Comparison of ENCODE assay signal across 8 mouse cellular contexts in genomic region chr14:7943101-7943800, GRCm38 (mm10). TPM values are rescaled to one million over a fixed set of nuclear protein-coding genes. Genes with fewer than 3 reads are reported as not detected.
A peak's percentile ranks its signal among the peaks of the same experiment; 100 is the strongest.
DNase-seq lines count a peak whose midpoint lies in the region; ATAC-seq and TF ChIP-seq lines count a peak whose summit lies in the region.
"Had no signal": no experiment of that assay in that cellular context is flagged by ENCODE, and none has a peak within 500 bp of the region (broad histone marks: within the 10 kb centered on the region; RNA-seq: fewer than 3 reads in every experiment).

No protein-coding gene starts in this region.

- H3K27ac ChIP-seq in neural tube, embryonic 13.5 days (replicated peaks) = peak overlapping the region; percentile 28; the same call in 1 of the 2 replicates
- H3K27ac ChIP-seq in liver, postnatal 0 days (ENCODE audit: low read depth) = no peak overlapping the region

- no peak for TF ChIP-seq CTCF in liver, postnatal 0 days (IDR thresholded peaks at IDR 0.05; ENCODE audit: low read depth)

- H3K4me1 ChIP-seq in neural tube, embryonic 13.5 days (replicated peaks) = peaks cover 18% of the 10 kb centered on the region; the same call in 1 of the 2 replicates
- peaks cover 8% of the 10 kb centered on the region for H3K4me1 ChIP-seq in liver, postnatal 0 days (ENCODE audit: insufficient read depth)

- intact Hi-C loops in heart, postnatal 14 days (cut with DNase I) = no loop called here
- intact Hi-C loops in left cerebral cortex, postnatal 14 days (cut with DNase I) = loop anchor here (5.0 to 10.0 kb wide), 2 partner anchors 48 to 126 kb away; partner anchors contain the start of gene Flnb

- H3K36me3 ChIP-seq in neural tube, embryonic 13.5 days = peaks cover 75% of the 10 kb centered on the region
- peaks cover 5% of the 10 kb centered on the region; the same call in 1 of the 2 replicates for H3K36me3 ChIP-seq in liver, postnatal 0 days (replicated peaks; ENCODE audit: insufficient read depth, low read length)

- no peak for ATAC-seq in neural tube, embryonic 13.5 days (ENCODE audit: low read depth)
- 0 out of 2 replicates have a peak, but pooled peaks have one; percentile 17 for ATAC-seq in liver, postnatal 0 days

- H3K4me3 ChIP-seq in neural tube, embryonic 13.5 days = no peak overlapping the region
- no peak overlapping the region for H3K4me3 ChIP-seq in liver, postnatal 0 days (ENCODE audit: low read depth, low read length)

- 74% methylated on average over 7 of the region's 7 CpGs for WGBS in neural tube, embryonic 13.5 days
- 60% methylated on average over 7 of the region's 7 CpGs for WGBS in liver, postnatal 0 days (ENCODE audit: insufficient replicate concordance)

- no peak for TF ChIP-seq EP300 in liver, postnatal 0 days (IDR thresholded peaks at IDR 0.05; ENCODE audit: low read depth)

- no peaks in the 10 kb centered on the region for H3K27me3 ChIP-seq in neural tube, embryonic 13.5 days
- no peaks in the 10 kb centered on the region for H3K27me3 ChIP-seq in liver, postnatal 0 days (ENCODE audit: insufficient read depth, low read length)

- H3K9ac ChIP-seq in neural tube, embryonic 13.5 days = no peak overlapping the region
- H3K9ac ChIP-seq in liver, postnatal 0 days (replicated peaks) = no peak overlapping the region

- H3K9me3 ChIP-seq in neural tube, embryonic 13.5 days = no peaks in the 10 kb centered on the region
- H3K9me3 ChIP-seq in liver, postnatal 0 days (ENCODE audit: low read length) = no peaks in the 10 kb centered on the region

- DNase-seq in neural tube, embryonic 10.5 days (ENCODE audit: extremely low spot score, low spot score) = no peak
- DNase-seq in cerebellum, adult 9-11 months = peak; percentile 48
- DNase-seq in heart, postnatal 14 days = peak; percentile 41 to 46
- DNase-seq in liver, postnatal 0 days = no peak
- no peak for DNase-seq in T-cell, adult 2 months (ENCODE audit: low spot score)
- no peak for DNase-seq in left cerebral cortex, postnatal 14 days (ENCODE audit: low spot score in 2 of 2)

- no peak overlapping the region for H3K4me2 ChIP-seq in neural tube, embryonic 13.5 days
- no peak overlapping the region for H3K4me2 ChIP-seq in liver, postnatal 0 days (ENCODE audit: low read depth, low read length)

RNA-seq across cellular contexts. Expression of gene Gm45521, which starts 13.8 kb away (rescaled TPM):
- polyA plus RNA-seq in neural tube, embryonic 13.5 days (2015; fragmentation: Nextera tagmentation; extraction: Ambion mirVana) = 0.31 TPM in 1 of 2 replicates, not detected in the other
- total RNA-seq in heart, postnatal 14 days (2021) = not detected
- not detected in 2 replicates for polyA plus RNA-seq in liver, postnatal 0 days (2015; fragmentation: Nextera tagmentation; extraction: Ambion mirVana)
- not detected for total RNA-seq in left cerebral cortex, postnatal 14 days (2021)
- polyA plus RNA-seq: neural tube, embryonic 11.5 days had no signal

RNA-seq across cellular contexts. Expression of gene Dnase1l3, which starts 51.1 kb away (rescaled TPM):
- 0.06 and 0.12 TPM in 2 replicates for polyA plus RNA-seq in neural tube, embryonic 13.5 days (2015; fragmentation: Nextera tagmentation; extraction: Ambion mirVana)
- total RNA-seq in heart, postnatal 14 days (2021) = under 1 TPM in 1 of 2 experiments, not detected in 1; 0.27 TPM
- 12.1 and 13.2 TPM in 2 replicates for polyA plus RNA-seq in liver, postnatal 0 days (2015; fragmentation: Nextera tagmentation; extraction: Ambion mirVana)
- not detected for total RNA-seq in left cerebral cortex, postnatal 14 days (2021)
- polyA plus RNA-seq: neural tube, embryonic 11.5 days had no signal

RNA-seq across cellular contexts. Expression of gene Abhd6, which starts 59.5 kb away (rescaled TPM):
- polyA plus RNA-seq in neural tube, embryonic 13.5 days (2015; fragmentation: Nextera tagmentation; extraction: Ambion mirVana) = 26.5 and 28.1 TPM in 2 replicates
- 1 to 10 TPM; 7.6 to 8.8 TPM for total RNA-seq in heart, postnatal 14 days (2021)
- 29.8 and 34.0 TPM in 2 replicates for polyA plus RNA-seq in liver, postnatal 0 days (2015; fragmentation: Nextera tagmentation; extraction: Ambion mirVana)
- total RNA-seq in left cerebral cortex, postnatal 14 days (2021) = 10 to 100 TPM; 64.7 to 70.0 TPM

Comparison
In these comparisons a context has a peak if more than half of its experiments do, and no peak if none do; other contexts are left out.
1. DNase-seq: peak in cerebellum, adult 9-11 months (single experiment) and heart, postnatal 14 days (2 of 2); none in neural tube, embryonic 10.5 days (single experiment), liver, postnatal 0 days (single experiment), T-cell, adult 2 months (single experiment) and left cerebral cortex, postnatal 14 days (0 of 2).
2. RNA of gene Abhd6, which starts 59.5 kb away (total RNA-seq): 64.7 to 70.0 TPM in left cerebral cortex, postnatal 14 days; 7.6 to 8.8 TPM in heart, postnatal 14 days; every median in the first group is over 4 times any median in the second.